Mouse (Mus musculus) kidney, embryonic 14.5 days (tissue): Measurements from ENCODE around the gene Cep19. TPM values are rescaled to one million over a fixed set of nuclear protein-coding genes. Genes with fewer than 3 reads are reported as not detected.
"Not testable (repeated sequence)": the region's sequence is repeated elsewhere in the genome, so short reads cannot be mapped to it uniquely, and the experiment has no call there.

Experiments
- ATAC-seq: fragments of 200-750 bp; cut with Nextera tagmentation; 2 replicates; pipeline ENCODE4 v1.8.0; 2017; ENCODE audit warnings: moderate number of reproducible peaks, mild to moderate bottlenecking, moderate TSS enrichment, moderate library complexity; ENCODE audit not compliant: low FRiP score, low TSS enrichment
- H3K27ac ChIP-seq: fragments of 300-500 bp; sonication (generic); 2 replicates; pipeline ENCODE4 v1.5.1; 2014; ENCODE audit warnings: low read depth, mild to moderate bottlenecking, low read length, moderate library complexity, mixed read lengths
- H3K27me3 ChIP-seq: fragments of 300-500 bp; sonication (generic); 2 replicates; pipeline ENCODE4 v1.6.1; 2014; ENCODE audit warnings: mild to moderate bottlenecking, low read length; ENCODE audit not compliant: control insufficient read depth, insufficient read depth
- H3K36me3 ChIP-seq: fragments of 300-500 bp; sonication (generic); 2 replicates; pipeline ENCODE4 v1.6.1; 2014; ENCODE audit warnings: low read length, mixed read lengths; ENCODE audit not compliant: control insufficient read depth, insufficient read depth
- H3K4me1 ChIP-seq: fragments of 300-500 bp; sonication (generic); 2 replicates; pipeline ENCODE4 v1.6.1; 2014; ENCODE audit warnings: low read length, mixed read lengths; ENCODE audit not compliant: control insufficient read depth, insufficient read depth
- H3K4me2 ChIP-seq: fragments of 300-500 bp; sonication (generic); replicated peaks from 2 replicates; pipeline ENCODE4 v1.6.1; 2014; ENCODE audit warnings: low read depth, mild to moderate bottlenecking, low read length
- H3K4me3 ChIP-seq: fragments of 300-500 bp; sonication (generic); 2 replicates; pipeline ENCODE4 v1.5.1; 2014; ENCODE audit warnings: mild to moderate bottlenecking, low read length
- H3K9ac ChIP-seq: fragments of 300-500 bp; sonication (generic); 2 replicates; pipeline ENCODE4 v1.6.1; 2014; ENCODE audit warnings: low read depth, mild to moderate bottlenecking, low read length, moderate library complexity
- H3K9me3 ChIP-seq: fragments of 300-500 bp; sonication (generic); 2 replicates; pipeline ENCODE4 v1.6.1; 2016; ENCODE audit warnings: low read length; ENCODE audit not compliant: control insufficient read depth
- WGBS: fragments of 180-500 bp; shearing (Covaris S2); extraction: QIAGEN DNeasy Blood & Tissue Kit; methylation state at CpG from one replicate; pipeline ENCODE4 v1.1.7; 2014; 5-methylcytosine and 5-hydroxymethylcytosine counted together
- polyA plus RNA-seq: library from polyadenylated mRNA; unstranded; fragments of >200 nt; fragmentation: Nextera tagmentation; extraction: Ambion mirVana; gene quantifications from 2 replicates; pipeline ENCODE4 v1.2.1, GENCODE M21; 2014

Cep19 gene
- polyA plus RNA-seq, 1 experiment from 2014 or later, result 43.8 TPM

GRCm38 (mm10) chr16:32075762-32076161 is 23.8 kb upstream of the Cep19 start:
- H3K27ac ChIP-seq, result no peak overlapping the region
- H3K4me2 ChIP-seq, result no peak overlapping the region
- H3K4me3 ChIP-seq, result no peak overlapping the region
- no peaks in the 10 kb centered on the region for H3K27me3 ChIP-seq
- H3K9me3 ChIP-seq, result no peaks in the 10 kb centered on the region
- peaks cover 18% of the 10 kb centered on the region for H3K4me1 ChIP-seq
- no peak for ATAC-seq
- no peak overlapping the region for H3K9ac ChIP-seq
- no peaks in the 10 kb centered on the region for H3K36me3 ChIP-seq
- WGBS, result 50% methylated on average over 1 of the region's 1 CpGs

- Histone ChIP-seq H3K4me3 (no peak overlapping the region), H3K9me3 (no peaks in the 10 kb centered on the region), H3K36me3 (no peaks in the 10 kb centered on the region), H3K4me2 (peak overlapping the region; percentile 84; the same call in 1 of the 2 replicates), H3K27ac (no peak overlapping the region), H3K27me3 (no peaks in the 10 kb centered on the region), H3K9ac (no peak overlapping the region), H3K4me1 (peaks cover 18% of the 10 kb centered on the region)
- no peak for ATAC-seq
- WGBS, result 56% methylated on average over 3 of the region's 3 CpGs
Observed at GRCm38 (mm10) chr16:32076406-32076805, 23.2 kb upstream of the Cep19 start.

- H3K27me3 ChIP-seq, result no peaks in the 10 kb centered on the region
- 7% methylated on average over 13 of the region's 13 CpGs for WGBS
- H3K27ac ChIP-seq, result no peak overlapping the region
Observed at GRCm38 (mm10) chr16:32077648-32078407, 21.8 kb upstream of the Cep19 start.

GRCm38 (mm10) chr16:32078408-32078990 is 21.1 kb upstream of the Cep19 start:
- H3K27me3 ChIP-seq, result no peaks in the 10 kb centered on the region
- WGBS, result under 1% methylated on average over 30 of the region's 30 CpGs
- ATAC-seq, result no peak; the same call in 1 of the 2 replicates

More at GRCm38 (mm10) chr16:32077648-32078407, 21.8 kb upstream of the Cep19 start:
- Histone ChIP-seq H3K4me1 (peaks cover 16% of the 10 kb centered on the region), H3K4me3 (peak overlapping the region; percentile 95), H3K9ac (peak overlapping the region; percentile 98), H3K9me3 (no peaks in the 10 kb centered on the region), H3K36me3 (no peaks in the 10 kb centered on the region), H3K4me2 (peak overlapping the region; percentile 84)
- no peak for ATAC-seq

GRCm38 (mm10) chr16:32078991-32079511 is 20.5 kb upstream of the Cep19 start, which contains the start of gene Pak2:
Gene Pak2 (minus strand): TSS chr16:32079342.
- H3K36me3 ChIP-seq, result peaks cover under 1% of the 10 kb centered on the region; the same call in 1 of the 2 replicates
- H3K4me3 ChIP-seq, result peak within 1 kb of the TSS; percentile 95
- H3K9ac ChIP-seq, result peak within 1 kb of the TSS; percentile 98
- ATAC-seq, result peak; percentile 96
- WGBS, result under 1% methylated on average over 48 of the region's 60 CpGs
- H3K9me3 ChIP-seq, result no peaks in the 10 kb centered on the region
- H3K4me1 ChIP-seq, result peaks cover 16% of the 10 kb centered on the region
- no peaks in the 10 kb centered on the region for H3K27me3 ChIP-seq
- peak within 1 kb of the TSS; percentile 84 for H3K4me2 ChIP-seq
- H3K27ac ChIP-seq, result peak within 1 kb of the TSS; percentile 96

More at GRCm38 (mm10) chr16:32078408-32078990, 21.1 kb upstream of the Cep19 start:
- Histone ChIP-seq H3K27ac (peak overlapping the region; percentile 96), H3K4me3 (peak overlapping the region; percentile 95), H3K4me1 (peaks cover 16% of the 10 kb centered on the region), H3K36me3 (no peaks in the 10 kb centered on the region), H3K4me2 (peak overlapping the region; percentile 84), H3K9ac (peak overlapping the region; percentile 98), H3K9me3 (no peaks in the 10 kb centered on the region)

- Histone ChIP-seq H3K4me2 (no peak overlapping the region), H3K27me3 (no peaks in the 10 kb centered on the region), H3K4me3 (no peak overlapping the region), H3K9me3 (no peaks in the 10 kb centered on the region), H3K9ac (no peak overlapping the region), H3K27ac (peak overlapping the region; percentile 67), H3K36me3 (peaks cover 71% of the 10 kb centered on the region), H3K4me1 (no peaks in the 10 kb centered on the region)
- WGBS, result 57% methylated on average over 17 of the region's 17 CpGs
- ATAC-seq, result peak; percentile 32; the same call in 1 of the 2 replicates
Observed at GRCm38 (mm10) chr16:32087629-32088443, 11.8 kb upstream of the Cep19 start.

- H3K9ac ChIP-seq, result no peak overlapping the region
- ATAC-seq, result no peak
- no peak overlapping the region for H3K4me2 ChIP-seq
- no peaks in the 10 kb centered on the region for H3K9me3 ChIP-seq
- 93% methylated on average over 7 of the region's 7 CpGs for WGBS
- H3K27ac ChIP-seq, result no peak overlapping the region
- H3K4me3 ChIP-seq, result no peak overlapping the region
- H3K27me3 ChIP-seq, result no peaks in the 10 kb centered on the region
- no peaks in the 10 kb centered on the region for H3K4me1 ChIP-seq
- H3K36me3 ChIP-seq, result peaks cover 55% of the 10 kb centered on the region
Observed at GRCm38 (mm10) chr16:32091466-32091865, 8.1 kb upstream of the Cep19 start.

GRCm38 (mm10) chr16:32097757-32098156 is 1.8 kb upstream of the Cep19 start:
- not testable (repeated sequence) for ATAC-seq, H3K9me3 ChIP-seq, H3K27me3 ChIP-seq, H3K4me3 ChIP-seq, H3K4me2 ChIP-seq, H3K4me1 ChIP-seq, H3K9ac ChIP-seq, H3K27ac ChIP-seq
- 92% methylated on average over 2 of the region's 2 CpGs for WGBS
- H3K36me3 ChIP-seq, result peaks cover 12% of the 10 kb centered on the region
